Mouse (Mus musculus) B cell, adult (primary cell): Measurements from ENCODE around the gene Lipf. TPM values are rescaled to one million over a fixed set of nuclear protein-coding genes. Genes with fewer than 3 reads are reported as not detected.

ENCODE experiments used
- total RNA-seq: library from RNA; stranded (reverse); gene quantifications from 4 replicates; pipeline ENCODE4 v1.2.4, GENCODE M21; 2023; ENCODE audit not compliant: inconsistent age

Gene Lipf
- total RNA-seq = not detected in 4 replicates

DNA sequence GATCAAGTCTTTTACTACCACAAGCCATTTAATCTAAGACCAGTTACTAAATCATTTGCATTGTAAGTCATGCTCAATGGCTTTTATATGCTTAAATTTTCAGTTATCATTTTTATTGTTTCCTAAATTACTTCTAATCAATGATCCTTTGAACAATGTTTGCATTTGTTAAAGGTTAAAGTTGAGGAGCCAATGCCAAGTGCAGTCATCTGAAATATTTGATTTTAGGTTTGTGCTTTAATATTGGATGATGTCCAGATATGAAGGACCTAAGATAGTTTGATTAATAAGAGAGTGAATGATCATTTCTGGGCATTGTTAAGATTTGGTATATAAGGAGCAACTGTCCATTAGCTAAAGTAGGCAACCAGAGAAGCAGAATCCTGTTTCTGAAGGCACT, at the start of gene Lipf:
Gene Lipf, plus strand, starts transcription at position 301 of the 400 bp plus-strand sequence.

DNA sequence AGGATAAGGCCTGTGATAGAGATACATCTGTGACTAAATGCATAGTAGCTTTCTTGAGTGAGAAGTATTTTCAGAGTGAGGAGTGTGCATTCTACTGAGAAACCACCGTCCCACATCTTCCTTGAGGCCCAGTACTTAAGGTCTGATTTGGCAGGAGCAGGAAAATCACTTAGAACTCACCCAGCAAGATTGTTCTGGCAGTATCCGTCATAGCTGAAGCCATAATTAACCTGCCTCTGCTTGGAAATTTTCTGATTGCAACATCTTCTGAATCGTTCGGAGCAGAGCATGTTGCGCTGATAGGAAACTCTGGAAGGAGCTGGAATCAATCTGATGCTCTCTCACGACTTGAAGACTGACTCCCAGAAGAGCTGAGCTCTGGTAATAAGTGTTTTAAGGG, 47.0 kb downstream of the Lipf start, which contains the start of gene Lipk:
Gene Lipk, plus strand, starts transcription at position 289 of the 400 bp plus-strand sequence.

Other genes starting within 250 kb of the Lipf start
- not detected in 4 replicates for gene Lipo2, start 209.8 kb upstream of the Lipf start, total RNA-seq
- gene Lipo3, start 199.2 kb upstream of the Lipf start, total RNA-seq = 3.9 to 5.2 TPM (median 4.5 TPM) in 4 replicates
- gene Lipo1, start 173.7 kb upstream of the Lipf start, total RNA-seq = not detected in 4 replicates
- not detected in 4 replicates for gene Lipk, start 47.1 kb downstream of the Lipf start, total RNA-seq
- not detected in 4 replicates for gene Lipn, start 106.2 kb downstream of the Lipf start, total RNA-seq
- gene Lipm, start 139.7 kb downstream of the Lipf start, total RNA-seq = not detected in 4 replicates
- gene Ankrd22, start 204.9 kb downstream of the Lipf start, total RNA-seq = 0.32 TPM in 1 of 4 replicates, not detected in the others
- gene Stambpl1, start 231.0 kb downstream of the Lipf start, total RNA-seq = 35.1 to 42.6 TPM (median 39.9 TPM) in 4 replicates